Mouse (Mus musculus): ENCODE data around the gene Stard9.

DNA sequence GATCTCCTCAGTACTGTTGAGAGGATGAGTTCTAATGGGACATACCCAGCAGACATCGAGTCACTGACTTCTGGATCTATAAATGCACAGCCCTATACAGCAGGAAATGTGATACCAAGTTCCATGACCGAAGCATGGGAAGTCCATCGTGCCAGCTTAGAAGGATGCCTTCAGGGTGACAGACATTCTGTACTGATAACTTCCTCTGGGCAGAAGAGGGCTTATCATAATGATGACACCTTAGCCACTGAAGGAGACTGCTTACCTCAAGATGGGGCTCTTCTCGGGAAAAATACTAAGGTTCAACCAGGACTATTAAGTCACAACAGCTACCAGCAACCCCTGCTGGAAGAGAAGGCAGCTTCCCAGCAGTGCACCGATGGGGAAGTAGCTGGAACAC, 68.8 kb downstream of the Stard9 start:
- TF ChIP-seq CTCF (conservative IDR thresholded peaks at IDR 0.05 in 1 of 2, IDR thresholded peaks at IDR 0.05 in 1 of 2; ENCODE audit: low read depth in 2 of 2, low read length in 2 of 2) (no peak), MAX (IDR thresholded peaks at IDR 0.05; ENCODE audit: low read length) (no peak), TBP (conservative IDR thresholded peaks at IDR 0.05; ENCODE audit: low read depth, low read length) (no peak), MAZ (IDR thresholded peaks at IDR 0.05; ENCODE audit: low read depth, low read length) (no peak), JUN (IDR thresholded peaks at IDR 0.05; ENCODE audit: insufficient read depth, low read depth, low read length) (no peak), RAD21 (IDR thresholded peaks at IDR 0.05; ENCODE audit: low read depth, low read length) (no peak), MYC (IDR thresholded peaks at IDR 0.05; ENCODE audit: low read depth, low read length) (no peak)
